Mouse (Mus musculus) midbrain, embryonic 13.5 days (tissue): ENCODE results near the gene Gas7. TPM values are rescaled to one million over a fixed set of nuclear protein-coding genes. Genes with fewer than 3 reads are reported as not detected.

ENCODE experiments used
- ATAC-seq: fragments of 200-750 bp; cut with Nextera tagmentation; 2 replicates; pipeline ENCODE4 v1.8.0; 2017; ENCODE audit warnings: mild to moderate bottlenecking, moderate TSS enrichment, moderate library complexity
- H3K27ac ChIP-seq: fragments of 300-500 bp; sonication (generic); 2 replicates; pipeline ENCODE4 v1.5.1; 2015; ENCODE audit warnings: inconsistent platforms, mild to moderate bottlenecking, moderate library complexity
- H3K27me3 ChIP-seq: fragments of 300-500 bp; sonication (generic); 2 replicates; pipeline ENCODE4 v1.6.1; 2015; ENCODE audit warnings: mild to moderate bottlenecking, inconsistent platforms
- H3K36me3 ChIP-seq: fragments of 300-500 bp; sonication (generic); 2 replicates; pipeline ENCODE4 v1.6.1; 2015; ENCODE audit warnings: mild to moderate bottlenecking, inconsistent platforms
- H3K4me1 ChIP-seq: fragments of 300-500 bp; sonication (generic); replicated peaks from 2 replicates; pipeline ENCODE4 v1.6.1; 2015; ENCODE audit warnings: inconsistent platforms
- H3K4me2 ChIP-seq: fragments of 300-500 bp; sonication (generic); replicated peaks from 2 replicates; pipeline ENCODE4 v1.6.1; 2015; ENCODE audit warnings: moderate library complexity, mild to moderate bottlenecking, inconsistent platforms
- H3K4me3 ChIP-seq: fragments of 300-500 bp; sonication (generic); replicated peaks from 2 replicates; pipeline ENCODE4 v1.5.1; 2015; ENCODE audit warnings: mild to moderate bottlenecking, inconsistent platforms
- H3K9ac ChIP-seq: fragments of 300-500 bp; sonication (generic); replicated peaks from 2 replicates; pipeline ENCODE4 v1.6.1; 2015; ENCODE audit warnings: mild to moderate bottlenecking, inconsistent platforms
- H3K9me3 ChIP-seq: fragments of 300-500 bp; sonication (generic); 2 replicates; pipeline ENCODE4 v1.6.1; 2016; ENCODE audit warnings: mild to moderate bottlenecking, inconsistent platforms
- WGBS: fragments of 180-500 bp; shearing (Covaris S2); methylation state at CpG from one replicate; pipeline ENCODE4 v1.1.7; 2015; 5-methylcytosine and 5-hydroxymethylcytosine counted together
- polyA plus RNA-seq: library from polyadenylated mRNA; unstranded; fragments of >200 nt; fragmentation: Nextera tagmentation; extraction: Ambion mirVana; gene quantifications from 2 replicates; pipeline ENCODE4 v1.2.1, GENCODE M21; 2015

The Gas7 gene
- polyA plus RNA-seq, 1 experiment from 2014 or later: 11.9 TPM

DNA sequence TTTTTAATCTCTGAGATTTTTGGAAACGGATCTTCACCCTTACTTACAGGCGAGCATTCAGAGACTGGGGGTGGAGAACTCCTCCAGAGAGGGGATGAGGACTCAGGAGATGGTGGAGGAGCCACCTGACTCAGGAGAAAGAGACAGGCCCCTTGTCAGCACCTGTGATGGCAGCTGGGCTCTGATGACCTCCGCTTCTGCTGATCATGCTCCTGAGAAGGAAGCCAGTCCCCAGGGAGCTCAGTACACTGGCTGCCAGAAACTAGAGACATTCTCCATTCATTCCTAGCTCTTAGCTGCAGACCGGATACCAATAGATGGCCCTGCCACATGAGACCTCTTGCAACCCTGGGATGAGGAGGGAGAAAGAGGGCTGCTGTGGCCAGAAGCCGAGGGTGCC, 187.6 kb downstream of the Gas7 start:
- H3K27me3 ChIP-seq: no peaks in the 10 kb centered on the region
- H3K27ac ChIP-seq: no peak overlapping the region
- H3K9ac ChIP-seq: no peak overlapping the region
- 85% methylated on average over 5 of the region's 5 CpGs for WGBS
- no peaks in the 10 kb centered on the region for H3K9me3 ChIP-seq
- H3K36me3 ChIP-seq: no peaks in the 10 kb centered on the region
- no peak for ATAC-seq
- no peak overlapping the region for H3K4me3 ChIP-seq
- no peaks in the 10 kb centered on the region for H3K4me1 ChIP-seq
- H3K4me2 ChIP-seq: no peak overlapping the region

DNA sequence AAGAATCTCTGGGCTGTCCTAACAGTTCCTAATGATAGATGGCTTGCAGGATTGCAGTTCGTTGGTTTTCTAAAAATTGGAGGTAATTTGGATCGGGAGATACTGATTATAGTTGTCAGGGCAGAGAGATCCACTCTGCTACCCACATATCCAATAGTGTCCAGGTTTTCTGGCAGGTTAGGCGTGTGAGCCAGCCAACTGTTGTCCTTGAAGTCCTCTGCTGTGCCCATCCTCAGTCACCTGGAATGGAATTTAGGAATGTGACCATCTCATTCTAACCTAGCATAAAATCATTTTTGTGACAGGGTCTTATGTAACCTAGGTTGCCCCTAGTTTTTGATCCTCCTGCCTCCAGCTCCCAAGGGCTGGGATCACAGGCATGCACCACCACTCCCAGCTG, 188.2 kb downstream of the Gas7 start:
- Histone ChIP-seq H3K9me3 (no peaks in the 10 kb centered on the region), H3K4me2 (no peak overlapping the region), H3K27me3 (no peaks in the 10 kb centered on the region), H3K27ac (no peak overlapping the region), H3K36me3 (no peaks in the 10 kb centered on the region), H3K4me1 (no peaks in the 10 kb centered on the region), H3K4me3 (no peak overlapping the region), H3K9ac (no peak overlapping the region)
- WGBS: 90% methylated on average over 3 of the region's 3 CpGs
- no peak for ATAC-seq

DNA sequence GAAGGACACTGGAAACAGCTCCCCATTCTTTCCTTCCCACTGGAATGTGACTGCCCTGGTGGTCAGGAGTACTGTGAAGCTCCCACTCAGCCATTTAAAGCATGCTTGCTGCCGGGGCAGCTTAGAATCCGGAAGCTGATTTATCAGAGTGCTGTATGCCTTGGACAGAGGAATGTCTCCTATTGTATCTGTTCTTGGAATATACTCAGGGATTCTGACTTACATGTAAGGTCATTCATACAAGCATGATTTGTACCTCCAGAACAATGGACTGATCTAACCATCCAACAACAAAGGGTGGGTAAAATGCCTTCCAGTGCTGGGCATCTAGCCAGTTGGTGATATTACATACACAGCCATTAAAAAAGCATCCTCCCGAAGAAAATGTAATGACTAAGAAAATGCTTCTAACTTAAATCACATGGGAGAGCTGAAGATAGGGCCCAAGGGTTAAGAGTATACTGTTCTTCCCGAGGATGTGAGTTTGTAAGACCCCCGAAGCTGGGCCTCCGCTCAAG, 189.5 kb downstream of the Gas7 start:
- 88% methylated on average over 6 of the region's 6 CpGs for WGBS
- Histone ChIP-seq H3K4me2 (no peak overlapping the region), H3K9ac (no peak overlapping the region), H3K4me1 (no peaks in the 10 kb centered on the region), H3K27ac (no peak overlapping the region), H3K36me3 (no peaks in the 10 kb centered on the region), H3K9me3 (no peaks in the 10 kb centered on the region), H3K27me3 (no peaks in the 10 kb centered on the region), H3K4me3 (no peak overlapping the region)
- ATAC-seq: no peak

DNA sequence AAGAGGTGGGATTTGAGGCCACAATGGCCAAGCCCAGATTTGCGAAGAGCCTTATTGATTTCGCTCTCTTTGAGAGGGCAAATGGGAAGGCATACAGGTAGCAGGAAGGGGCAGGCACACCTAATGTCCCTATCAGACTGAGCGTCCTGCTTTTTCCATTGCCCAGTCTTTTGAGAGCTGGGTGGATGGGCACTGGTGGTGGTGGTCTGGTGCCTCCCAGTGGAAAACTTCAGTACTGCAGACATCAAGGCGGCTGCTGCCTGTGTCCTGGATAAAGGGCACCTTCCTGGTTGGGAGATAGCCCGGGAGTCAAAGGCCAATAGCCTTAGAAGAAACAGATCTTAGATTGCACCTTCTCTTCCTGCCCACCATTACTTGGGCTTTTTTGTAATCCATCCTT, 192.5 kb downstream of the Gas7 start:
- Histone ChIP-seq H3K4me3 (no peak overlapping the region), H3K4me1 (peaks cover 11% of the 10 kb centered on the region), H3K9me3 (no peaks in the 10 kb centered on the region), H3K27me3 (no peaks in the 10 kb centered on the region), H3K9ac (no peak overlapping the region), H3K4me2 (no peak overlapping the region), H3K36me3 (no peaks in the 10 kb centered on the region), H3K27ac (no peak overlapping the region)
- 35% methylated on average over 5 of the region's 5 CpGs for WGBS
- ATAC-seq: peak; percentile 64

DNA sequence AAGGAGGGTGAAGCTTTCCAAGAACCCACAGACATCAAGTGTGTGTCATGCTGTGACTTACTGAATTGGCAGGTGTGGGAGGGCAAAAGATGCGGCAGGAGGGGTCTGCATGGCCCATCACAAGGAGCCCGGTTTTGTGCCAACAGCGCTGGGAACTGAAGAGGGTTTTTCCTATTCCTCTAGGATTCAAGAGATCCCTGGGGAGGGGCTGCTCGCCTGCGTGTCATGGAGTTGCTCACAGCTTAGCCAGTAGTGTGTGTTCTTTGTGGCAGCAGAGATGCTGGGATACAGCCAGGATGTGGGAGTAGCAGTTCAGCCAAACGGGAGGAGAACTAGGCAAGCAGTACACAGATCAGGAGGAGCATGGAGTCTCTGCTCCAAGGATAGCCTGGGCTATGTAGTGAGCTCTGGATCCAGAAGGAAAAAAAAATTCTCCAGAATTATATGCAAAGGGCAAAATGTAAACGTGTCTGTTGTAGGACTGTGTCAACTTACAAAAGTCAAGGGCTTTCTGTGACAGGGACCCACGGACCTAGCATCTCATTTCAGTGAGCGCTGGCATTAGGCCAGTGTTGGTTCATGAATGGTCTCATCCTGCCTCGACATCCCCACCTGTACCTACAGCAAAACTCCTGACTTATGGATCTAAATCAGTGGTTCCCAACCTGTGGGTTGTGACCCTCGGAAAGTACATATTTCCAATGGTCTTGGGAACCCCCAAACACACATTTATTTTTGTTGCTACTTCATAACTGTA, 193.6 kb downstream of the Gas7 start:
- WGBS: 80% methylated on average over 11 of the region's 11 CpGs
- H3K4me1 ChIP-seq: peaks cover 16% of the 10 kb centered on the region
- ATAC-seq: no peak
- H3K27ac ChIP-seq: no peak overlapping the region
- H3K4me3 ChIP-seq: no peak overlapping the region
- no peak overlapping the region for H3K4me2 ChIP-seq
- no peaks in the 10 kb centered on the region for H3K9me3 ChIP-seq
- no peak overlapping the region for H3K9ac ChIP-seq
- H3K27me3 ChIP-seq: no peaks in the 10 kb centered on the region
- H3K36me3 ChIP-seq: no peaks in the 10 kb centered on the region

DNA sequence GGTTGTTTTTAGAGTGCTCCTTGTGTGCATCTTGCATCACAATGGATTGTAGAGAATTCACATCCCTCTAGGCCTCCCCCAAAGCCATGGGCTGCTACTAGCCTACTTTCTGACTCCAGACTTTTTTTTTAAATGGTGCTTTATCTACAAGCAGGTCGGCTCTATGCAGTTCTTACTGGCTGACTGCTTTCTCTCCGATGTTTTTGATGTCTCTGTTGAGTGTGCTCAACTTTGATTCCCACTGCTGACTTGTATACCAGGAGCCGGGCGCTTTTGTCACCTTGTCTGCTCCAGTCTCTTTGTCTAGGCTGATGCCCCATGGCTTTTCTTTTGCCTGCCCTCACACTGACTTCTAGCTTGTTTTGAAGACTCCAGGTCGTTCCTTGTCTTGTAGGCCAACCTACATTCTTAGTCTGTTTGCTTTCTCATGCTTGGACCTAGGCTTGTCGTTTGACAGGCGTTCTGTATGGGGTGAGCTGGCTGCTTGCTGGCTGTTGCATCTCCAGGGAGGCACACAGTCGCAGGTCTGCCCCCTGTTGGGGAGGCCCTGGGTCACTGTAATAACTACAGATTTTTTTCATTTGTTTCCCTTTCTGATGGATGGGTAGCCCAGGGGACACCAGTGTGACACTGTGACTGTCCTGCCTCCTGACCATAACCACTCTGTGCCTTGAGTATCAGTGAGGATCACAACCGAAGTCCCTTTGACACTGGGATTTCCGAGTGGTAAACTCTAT, 194.9 kb downstream of the Gas7 start:
- Histone ChIP-seq H3K4me3 (no peak overlapping the region), H3K36me3 (no peaks in the 10 kb centered on the region), H3K9ac (no peak overlapping the region), H3K9me3 (no peaks in the 10 kb centered on the region), H3K27me3 (no peaks in the 10 kb centered on the region), H3K4me2 (no peak overlapping the region), H3K27ac (no peak overlapping the region), H3K4me1 (peaks cover 16% of the 10 kb centered on the region)
- WGBS: 54% methylated on average over 10 of the region's 10 CpGs
- no peak for ATAC-seq

DNA sequence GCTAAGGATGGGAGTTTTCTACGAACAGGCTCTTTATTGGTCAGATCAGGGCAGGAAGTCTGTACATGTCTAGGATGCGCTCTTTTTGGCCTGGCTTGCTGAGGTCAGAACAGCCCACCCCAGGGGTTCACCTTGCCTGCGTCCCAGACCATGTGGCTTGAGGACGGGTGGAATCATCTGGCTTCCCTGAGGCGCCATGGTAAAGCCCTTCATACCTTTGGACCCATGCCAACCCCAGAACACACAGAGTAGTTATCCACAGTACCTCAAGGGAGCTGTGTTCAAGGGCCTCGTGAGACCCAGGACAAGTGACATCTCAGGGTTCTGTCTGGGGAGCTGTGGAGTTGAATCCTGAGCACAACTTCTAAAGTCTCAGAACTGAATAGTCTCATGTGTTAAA, 196.5 kb downstream of the Gas7 start:
- no peaks in the 10 kb centered on the region for H3K36me3 ChIP-seq
- H3K9ac ChIP-seq: no peak overlapping the region
- H3K4me1 ChIP-seq: peaks cover 16% of the 10 kb centered on the region
- no peak overlapping the region for H3K4me3 ChIP-seq
- H3K4me2 ChIP-seq: no peak overlapping the region
- no peak overlapping the region for H3K27ac ChIP-seq
- H3K27me3 ChIP-seq: no peaks in the 10 kb centered on the region
- WGBS: 75% methylated on average over 6 of the region's 6 CpGs
- ATAC-seq: no peak
- no peaks in the 10 kb centered on the region for H3K9me3 ChIP-seq

DNA sequence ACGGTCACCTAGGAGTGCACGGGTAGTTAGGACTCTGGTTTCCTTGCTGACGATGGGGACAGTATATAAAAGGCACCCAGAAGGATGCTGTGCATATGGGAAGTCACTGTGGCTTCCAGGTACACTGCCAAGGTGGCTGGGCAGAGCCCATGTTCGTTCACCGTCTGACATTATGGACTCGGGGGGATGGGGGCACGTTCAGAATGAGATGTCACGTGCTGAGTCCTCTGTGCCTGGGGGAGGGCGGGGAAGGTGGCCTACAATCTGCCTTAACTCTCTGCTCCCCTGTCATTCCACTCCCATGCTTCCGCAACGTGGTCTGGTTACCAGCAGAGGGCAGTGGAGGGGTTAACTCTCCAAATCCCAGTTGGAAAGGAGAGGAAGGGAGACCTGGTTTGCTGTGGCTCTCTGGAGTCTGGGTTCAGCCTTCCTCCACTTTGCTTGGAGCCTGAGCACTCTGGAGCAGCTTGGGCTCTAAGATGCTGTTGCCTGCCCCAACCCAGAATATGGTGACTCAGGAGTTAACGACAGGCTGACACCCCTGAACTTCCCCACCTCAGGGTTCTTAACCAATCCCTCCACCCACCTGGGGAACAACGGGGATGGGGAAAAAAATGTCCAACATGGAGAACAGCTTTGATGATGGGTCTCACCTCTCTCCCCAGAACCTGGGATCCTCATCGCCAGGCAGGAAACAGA, 197.1 kb downstream of the Gas7 start:
- no peak overlapping the region for H3K4me3 ChIP-seq
- H3K4me1 ChIP-seq: peaks cover 17% of the 10 kb centered on the region
- no peaks in the 10 kb centered on the region for H3K36me3 ChIP-seq
- H3K27me3 ChIP-seq: no peaks in the 10 kb centered on the region
- 12% methylated on average over 14 of the region's 14 CpGs for WGBS
- peak; percentile 22; the same call in 1 of the 2 replicates for ATAC-seq
- no peaks in the 10 kb centered on the region for H3K9me3 ChIP-seq
- H3K4me2 ChIP-seq: peak overlapping the region; percentile 36
- H3K9ac ChIP-seq: no peak overlapping the region; the same call in 1 of the 2 replicates
- no peak overlapping the region for H3K27ac ChIP-seq

DNA sequence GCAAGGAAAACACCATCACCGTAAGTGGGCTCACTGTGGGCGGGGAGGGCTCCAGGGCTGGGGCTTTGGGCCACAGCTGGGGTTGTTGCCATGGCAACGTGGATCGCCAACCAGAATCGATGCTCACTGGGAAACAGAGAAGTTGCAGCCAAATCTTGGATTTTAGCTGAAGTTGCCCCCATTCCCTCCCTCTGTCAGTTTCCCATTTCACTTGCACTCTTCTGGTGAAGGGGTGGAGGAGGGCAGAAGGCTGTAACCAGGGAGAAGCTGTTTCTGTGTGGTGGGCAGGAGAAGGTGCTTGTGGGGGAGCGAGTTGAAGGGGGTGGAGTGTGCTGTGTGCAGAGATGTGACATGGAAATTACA, 197.6 kb downstream of the Gas7 start:
- Histone ChIP-seq H3K4me2 (peak overlapping the region; percentile 36), H3K27ac (no peak overlapping the region), H3K9ac (no peak overlapping the region; the same call in 1 of the 2 replicates), H3K4me1 (peaks cover 20% of the 10 kb centered on the region), H3K4me3 (no peak overlapping the region), H3K9me3 (no peaks in the 10 kb centered on the region), H3K36me3 (no peaks in the 10 kb centered on the region), H3K27me3 (no peaks in the 10 kb centered on the region)
- ATAC-seq: 0 out of 2 replicates have a peak, but pooled peaks have one; percentile 12
- 23% methylated on average over 6 of the region's 6 CpGs for WGBS

DNA sequence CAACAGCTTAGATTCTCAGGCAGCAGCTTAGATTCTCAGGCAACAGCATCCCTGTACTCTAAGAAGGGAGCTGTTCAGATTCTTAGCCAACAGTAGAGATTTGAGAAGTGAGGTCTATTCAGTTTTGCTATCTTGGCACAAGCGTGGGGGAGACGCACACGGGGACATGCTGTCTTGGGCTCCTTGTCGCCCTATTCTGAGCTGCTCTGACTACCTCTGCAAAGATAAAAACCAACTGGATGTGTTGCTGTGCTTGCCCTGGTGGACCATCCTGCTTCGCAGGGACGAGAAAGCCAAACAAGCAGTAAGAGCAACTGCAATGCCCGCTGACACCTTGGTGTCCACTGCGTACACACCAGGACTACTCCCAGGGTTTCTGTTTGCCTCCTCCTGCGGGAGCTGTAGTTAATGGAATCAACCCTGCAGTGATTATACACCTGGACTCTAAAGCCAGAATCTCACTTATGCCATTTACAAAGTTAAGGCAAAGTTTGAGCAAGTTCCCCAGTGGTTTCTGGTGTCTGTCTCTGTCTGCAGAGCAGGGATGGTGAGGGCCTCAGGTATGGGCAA, 198.4 kb downstream of the Gas7 start:
- 90% methylated on average over 9 of the region's 9 CpGs for WGBS
- H3K9me3 ChIP-seq: no peaks in the 10 kb centered on the region
- H3K4me2 ChIP-seq: no peak overlapping the region
- H3K27ac ChIP-seq: no peak overlapping the region
- ATAC-seq: no peak
- no peaks in the 10 kb centered on the region for H3K36me3 ChIP-seq
- peaks cover 20% of the 10 kb centered on the region for H3K4me1 ChIP-seq
- H3K27me3 ChIP-seq: no peaks in the 10 kb centered on the region
- H3K9ac ChIP-seq: no peak overlapping the region
- no peak overlapping the region for H3K4me3 ChIP-seq

DNA sequence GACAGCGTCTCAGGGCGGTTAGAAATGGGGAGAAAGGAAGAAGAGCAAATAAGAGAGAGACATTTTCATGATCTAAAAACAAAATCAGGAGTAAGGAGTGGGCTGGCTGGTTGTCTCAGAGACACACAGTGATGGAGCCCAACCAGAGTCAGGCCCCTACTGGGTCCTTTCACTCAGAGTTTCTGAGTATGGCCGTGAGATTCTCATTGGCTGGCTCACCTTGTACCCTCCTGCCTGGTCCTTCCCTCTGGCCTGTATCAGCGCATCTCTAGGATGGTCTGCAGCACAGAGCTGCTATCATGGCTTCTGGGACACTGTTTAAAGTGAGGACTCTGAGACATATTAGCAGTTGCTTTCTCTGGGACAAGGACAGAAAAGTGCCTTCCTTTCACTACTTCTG, 199.3 kb downstream of the Gas7 start:
- Histone ChIP-seq H3K9ac (no peak overlapping the region), H3K27me3 (no peaks in the 10 kb centered on the region), H3K4me2 (no peak overlapping the region), H3K36me3 (no peaks in the 10 kb centered on the region), H3K4me3 (no peak overlapping the region), H3K4me1 (peaks cover 20% of the 10 kb centered on the region), H3K9me3 (no peaks in the 10 kb centered on the region), H3K27ac (no peak overlapping the region)
- 86% methylated on average over 4 of the region's 4 CpGs for WGBS
- ATAC-seq: no peak
